Mouse (Mus musculus): ENCODE data around the gene Pdap1. TPM values are rescaled to one million over a fixed set of nuclear protein-coding genes. Genes with fewer than 3 reads are reported as not detected.
A peak's percentile ranks its signal among the peaks of the same experiment; 100 is the strongest.
"Not testable (repeated sequence)": the region's sequence is repeated elsewhere in the genome, so short reads cannot be mapped to it uniquely, and the experiment has no call there.

Pdap1 gene
- total RNA-seq, 2 experiments from 2014 or later, result 93.9 to 102 TPM

GRCm38 (mm10) chr5:145088186-145088585 lies 51.9 kb downstream of the Pdap1 start:
- no peak for DNase-seq (ENCODE audit: low spot score in 2 of 2)
- intact Hi-C loops (cut with DNase I), result no loop called here

- no peak for DNase-seq (ENCODE audit: low spot score in 2 of 2)
- intact Hi-C loops (cut with DNase I), result no loop called here
Measured at GRCm38 (mm10) chr5:145084822-145085221, 55.2 kb downstream of the Pdap1 start.

- intact Hi-C loops (cut with DNase I), result no loop called here
- DNase-seq (ENCODE audit: low spot score in 2 of 2), result peak; percentile 85 to 90
Measured at GRCm38 (mm10) chr5:145083632-145084451, 56.2 kb downstream of the Pdap1 start, which contains the start of the genes Arpc1a and Kpna7. Arpc1a (plus strand) TSS chr5:145083830. Kpna7 (minus strand) TSS chr5:145084030.

- intact Hi-C loops (cut with DNase I); DNase-seq (ENCODE audit: low spot score in 2 of 2): not testable (repeated sequence)
Measured at GRCm38 (mm10) chr5:145083201-145083600, 56.8 kb downstream of the Pdap1 start.

- intact Hi-C loops (cut with DNase I), result no loop called here
- DNase-seq (ENCODE audit: low spot score in 2 of 2), result no peak
Measured at GRCm38 (mm10) chr5:145081866-145082613, 58.0 kb downstream of the Pdap1 start.

Other genes with a start within 250 kb of the Pdap1 start
- 10 to 100 TPM; 34.6 to 37.2 TPM for gene Smurf1, start 174.4 kb downstream of the Pdap1 start, total RNA-seq (2021)
- gene Gm4871, start 107.5 kb downstream of the Pdap1 start, total RNA-seq (2021), result not detected
- not detected for gene 1700018F24Rik, start 97.2 kb downstream of the Pdap1 start, total RNA-seq (2021)
- 100 to 1,000 TPM; 194 to 211 TPM for gene Arpc1a, start 56.4 kb downstream of the Pdap1 start, total RNA-seq (2021)
- gene Kpna7, start 56.2 kb downstream of the Pdap1 start, total RNA-seq (2021), result not detected
- gene Arpc1b, start 26.0 kb downstream of the Pdap1 start, total RNA-seq (2021), result 10 to 100 TPM; 23.6 to 24.1 TPM
- 10 to 100 TPM; 78.7 to 89.9 TPM for gene Bud31, start 124 bp upstream of the Pdap1 start, total RNA-seq (2021)
- 10 to 100 TPM; 20.7 to 21.9 TPM for gene Ptcd1, start 26.9 kb upstream of the Pdap1 start, total RNA-seq (2021)
- 10 to 100 TPM; 23.2 to 26.9 TPM for gene Cpsf4, start 27.0 kb upstream of the Pdap1 start, total RNA-seq (2021)
- 100 to 1,000 TPM; 219 to 270 TPM for gene Atp5j2, start 51.8 kb upstream of the Pdap1 start, total RNA-seq (2021)
- 10 to 100 TPM; 12.6 to 14.3 TPM for gene Zkscan14, start 61.6 kb upstream of the Pdap1 start, total RNA-seq (2021)
- gene Zkscan5, start 64.3 kb upstream of the Pdap1 start, total RNA-seq (2021), result 10 to 100 TPM; 10.8 to 11.9 TPM
- gene Zfp655, start 91.5 kb upstream of the Pdap1 start, total RNA-seq (2021), result 10 to 100 TPM; 31.2 to 31.6 TPM
- gene Zscan25, start 140.3 kb upstream of the Pdap1 start, total RNA-seq (2021), result 10 to 100 TPM; 20.6 to 21.0 TPM
- under 1 TPM in 1 of 2 experiments, not detected in 1; 0.25 TPM for gene Cyp3a57, start 205.0 kb upstream of the Pdap1 start, total RNA-seq (2021)

All from left cerebral cortex, postnatal 36 days (tissue).